Mouse (Mus musculus): ENCODE data around the gene Arrdc2.

The Arrdc2 gene

DNA sequence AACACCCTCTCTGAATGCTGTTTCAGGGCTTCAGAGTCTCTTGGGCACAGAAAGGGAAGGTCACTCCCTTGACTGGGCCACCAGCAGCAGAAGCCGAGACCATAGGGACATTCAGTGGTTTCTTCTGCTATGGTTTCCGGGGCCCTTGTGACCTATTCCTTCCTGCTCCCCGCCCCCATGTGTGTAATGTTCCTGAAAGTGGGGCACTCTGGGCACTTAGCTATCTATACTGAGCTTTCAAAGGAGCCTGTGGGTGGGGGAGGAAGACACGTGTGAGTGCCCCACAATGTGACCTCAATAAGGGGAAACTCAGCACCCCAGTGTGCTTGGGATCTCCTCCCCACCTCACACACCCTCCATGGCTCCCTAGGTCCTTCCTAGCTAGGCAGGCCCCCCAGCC lies 33.0 kb downstream of the Arrdc2 start:
- DNase-seq = peak; percentile 80

DNA sequence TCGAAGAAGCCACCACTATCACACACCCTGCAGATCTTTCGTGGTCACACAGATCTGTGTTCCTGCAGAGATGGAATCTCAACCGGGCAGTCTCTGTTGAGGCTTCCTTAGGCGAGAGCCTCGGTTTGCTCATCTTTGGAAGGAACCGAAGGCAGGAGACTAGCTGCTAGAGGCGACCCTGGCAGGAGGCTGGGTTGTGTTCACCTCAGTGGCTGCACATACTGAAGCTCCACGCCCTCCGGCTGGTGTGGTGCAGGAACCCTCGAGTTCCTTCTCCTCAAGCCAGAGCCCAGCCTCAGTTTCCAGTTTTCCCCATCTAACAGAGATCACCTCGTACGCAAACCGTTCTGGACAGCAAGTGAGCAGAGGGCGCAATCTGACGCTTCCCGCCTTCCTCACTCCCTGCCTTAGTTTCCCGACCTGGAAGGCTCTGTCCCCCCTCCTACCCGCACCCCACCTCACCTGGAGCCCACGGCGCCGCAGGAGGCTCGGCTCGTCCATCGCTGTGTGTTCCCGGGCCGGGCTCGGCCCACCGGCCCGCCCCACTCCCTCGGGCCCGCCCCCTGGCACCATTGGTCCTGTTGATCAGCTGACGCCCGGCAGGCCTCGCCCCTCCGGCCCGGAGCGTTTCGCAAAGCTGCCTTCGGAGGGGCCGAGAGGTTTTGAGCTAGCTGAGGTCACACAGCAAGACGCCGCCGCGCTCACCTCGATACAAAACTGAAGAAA lies 34.9 kb downstream of the Arrdc2 start, which contains the start of gene Mast3:
Gene Mast3 (minus strand): TSS at position 574 of the 726 bp plus-strand sequence.
- DNase-seq = peak; percentile 88

DNA sequence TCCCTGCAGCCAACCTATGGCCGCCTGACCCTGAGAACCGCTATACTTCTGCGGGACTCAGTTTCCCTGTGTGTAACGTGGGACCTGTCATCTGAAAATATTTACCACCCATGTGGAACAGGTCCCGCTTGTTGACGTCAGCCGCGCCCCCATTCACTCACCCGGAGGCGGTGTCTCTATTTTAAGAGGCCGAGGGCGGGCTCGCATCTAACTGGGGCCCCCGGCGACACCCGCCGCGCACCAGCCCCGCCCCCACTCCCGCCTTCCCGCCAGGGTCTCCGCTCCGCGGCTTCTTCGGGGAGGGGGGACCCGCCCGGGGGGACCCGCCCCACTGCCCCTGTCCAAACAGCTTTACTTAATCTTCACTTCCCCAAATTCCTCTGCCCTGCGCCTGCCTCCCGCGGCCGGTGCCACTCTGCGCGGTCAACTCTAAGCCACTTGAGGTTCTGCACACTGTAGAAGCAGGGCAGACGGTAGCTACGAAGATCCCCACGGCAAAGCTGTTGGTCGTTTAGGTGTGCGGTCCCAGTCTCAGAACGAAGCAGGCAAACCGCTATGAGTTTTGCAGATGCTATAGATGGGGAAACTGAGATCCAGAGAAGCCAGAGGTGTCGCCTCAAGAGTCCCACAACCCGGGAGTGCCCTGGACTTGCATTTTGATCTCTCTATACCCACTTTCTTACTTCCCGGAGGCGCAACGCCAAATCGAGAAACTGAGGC lies 35.6 kb downstream of the Arrdc2 start:
- peak; percentile 93 for DNase-seq

DNA sequence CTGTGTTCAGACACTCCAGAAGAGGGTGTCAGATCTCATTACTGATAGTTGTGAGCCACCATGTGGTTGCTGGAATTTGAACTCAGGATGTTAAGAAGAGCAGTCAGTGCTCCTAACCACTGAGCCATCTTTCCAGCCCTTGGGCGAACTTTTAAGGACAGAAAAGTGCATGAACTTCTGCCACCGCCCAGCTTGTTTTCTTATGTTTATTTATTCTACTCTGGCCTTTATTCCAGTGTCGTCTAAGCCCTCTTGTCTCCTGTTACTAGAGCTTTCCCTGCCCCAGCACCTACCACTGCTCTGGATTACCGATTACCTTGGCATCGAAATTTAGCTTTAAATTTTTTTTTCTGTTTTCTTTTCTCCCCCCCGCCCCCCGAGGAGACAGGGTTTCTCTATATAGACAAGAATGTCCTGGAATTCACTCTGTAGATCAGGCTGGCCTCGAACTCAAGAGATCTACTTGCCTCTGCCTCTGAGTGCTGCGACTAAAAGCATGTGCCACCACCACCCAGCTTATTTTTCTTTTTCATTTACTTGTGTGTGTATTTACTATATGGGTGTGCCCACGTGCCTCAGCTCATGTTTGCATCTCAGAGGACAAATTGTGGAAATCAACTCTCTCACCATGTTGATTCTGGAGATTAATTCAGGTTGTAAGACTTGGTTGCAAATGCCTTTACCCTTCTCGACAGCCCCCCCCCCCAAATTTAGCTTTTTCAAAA lies 36.6 kb downstream of the Arrdc2 start:
- DNase-seq = no peak

- no peak for DNase-seq
These were observed 37.7 kb downstream of the Arrdc2 start for GRCm38 (mm10) chr8:70801830-70802229.

DNA sequence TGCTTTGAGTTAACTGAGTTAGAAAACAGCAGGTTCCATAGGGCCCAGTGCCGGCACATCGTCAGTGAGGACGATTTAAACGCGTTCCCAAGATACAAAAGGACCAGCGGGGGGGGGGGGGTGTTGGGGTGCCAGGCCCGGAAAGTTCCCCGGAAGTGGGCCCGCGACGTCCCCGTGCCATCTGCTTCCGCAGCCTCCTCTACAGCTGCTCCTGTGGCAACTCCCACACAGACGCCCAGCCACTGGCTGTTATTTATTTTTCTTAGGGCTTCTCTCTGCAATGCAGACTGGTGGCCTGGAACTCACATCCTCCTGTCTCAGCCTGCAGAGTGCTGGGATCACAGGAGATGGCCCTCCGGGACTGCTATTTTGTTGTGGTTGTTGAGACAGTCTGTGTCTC lies 38.4 kb downstream of the Arrdc2 start:
- peak; percentile 77 for DNase-seq

- DNase-seq = peak; percentile 55
These were observed 38.9 kb downstream of the Arrdc2 start for GRCm38 (mm10) chr8:70800648-70801047.

DNA sequence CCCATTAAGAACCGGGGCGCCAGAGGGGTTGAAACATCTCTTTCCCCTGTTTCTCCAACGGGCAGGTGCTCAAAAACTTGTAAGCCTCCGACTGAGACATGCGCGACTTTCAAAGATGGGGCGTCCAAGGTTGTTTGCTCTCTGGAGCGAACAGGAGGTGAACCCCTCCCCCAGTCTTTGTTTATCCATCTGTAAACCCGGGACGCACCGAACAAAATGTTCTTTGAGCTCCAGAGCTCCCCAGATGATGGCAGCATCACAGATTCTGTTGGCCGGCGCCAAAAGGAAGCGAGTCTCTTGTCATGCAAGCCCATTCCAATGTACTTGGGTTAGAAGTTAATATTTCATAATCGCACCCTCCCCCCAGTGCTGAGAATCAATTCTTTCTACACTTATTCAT lies 41.2 kb downstream of the Arrdc2 start:
- DNase-seq = no peak

- peak; percentile 89 for DNase-seq
These were observed 42.1 kb downstream of the Arrdc2 start for GRCm38 (mm10) chr8:70797081-70798070.

DNA sequence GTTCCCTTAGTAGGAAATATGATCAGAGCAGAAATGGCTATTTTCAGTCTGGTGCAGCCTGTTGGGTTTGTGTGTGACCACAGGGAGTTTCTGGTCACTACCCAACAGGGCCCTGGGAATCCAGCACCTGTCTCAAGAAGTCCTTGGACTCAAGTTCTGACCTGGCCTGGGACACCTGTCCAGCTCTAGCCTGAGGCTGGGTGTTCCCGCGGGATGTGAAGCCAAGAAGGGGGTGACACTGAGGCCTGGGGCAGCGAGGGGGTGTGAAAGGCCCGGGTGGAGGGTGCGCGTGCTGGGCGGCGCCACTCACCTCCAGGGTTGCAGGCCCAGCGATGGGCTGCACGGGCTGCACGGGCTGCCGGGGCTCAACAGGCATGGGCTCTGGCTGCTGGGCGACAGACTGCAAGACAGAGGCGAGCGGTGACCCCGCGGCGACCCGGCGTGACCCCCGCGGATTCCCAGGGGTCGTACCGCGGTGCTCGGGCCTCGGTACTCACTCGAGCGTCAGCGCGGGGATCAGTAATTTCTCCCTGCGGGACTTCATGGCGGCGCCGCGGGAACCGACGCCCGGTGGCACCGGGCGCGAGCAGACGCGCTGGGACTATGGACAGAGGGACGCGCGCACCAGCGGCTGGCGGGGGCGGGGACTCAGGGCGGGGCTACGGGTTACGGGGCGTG lies 43.0 kb downstream of the Arrdc2 start:
- DNase-seq = no peak

DNA sequence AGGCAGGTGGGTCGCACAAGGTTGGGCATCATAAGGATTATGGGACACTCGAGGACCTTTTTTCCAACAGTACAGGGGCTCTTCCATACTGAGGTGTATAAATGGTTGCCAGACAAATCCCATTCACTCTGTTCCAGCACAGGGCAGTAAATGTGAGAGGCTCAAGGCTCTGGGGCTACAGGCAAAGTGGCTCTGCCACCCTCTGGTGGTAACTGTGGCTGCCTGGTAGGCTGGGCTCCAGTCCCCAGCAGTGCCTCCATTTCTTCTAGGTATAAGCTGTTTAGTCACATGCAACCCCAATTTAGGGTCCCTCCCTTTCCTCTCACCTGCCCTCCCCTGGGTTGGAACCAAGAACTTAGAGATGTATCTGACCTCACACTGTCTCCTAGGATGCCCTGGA lies 44.1 kb downstream of the Arrdc2 start:
- no peak for DNase-seq

GRCm38 (mm10) chr8:70794215-70794614 lies 45.3 kb downstream of the Arrdc2 start:
- no peak for DNase-seq

GRCm38 (mm10) chr8:70792700-70793099 lies 46.8 kb downstream of the Arrdc2 start:
- DNase-seq = peak; percentile 82

DNA sequence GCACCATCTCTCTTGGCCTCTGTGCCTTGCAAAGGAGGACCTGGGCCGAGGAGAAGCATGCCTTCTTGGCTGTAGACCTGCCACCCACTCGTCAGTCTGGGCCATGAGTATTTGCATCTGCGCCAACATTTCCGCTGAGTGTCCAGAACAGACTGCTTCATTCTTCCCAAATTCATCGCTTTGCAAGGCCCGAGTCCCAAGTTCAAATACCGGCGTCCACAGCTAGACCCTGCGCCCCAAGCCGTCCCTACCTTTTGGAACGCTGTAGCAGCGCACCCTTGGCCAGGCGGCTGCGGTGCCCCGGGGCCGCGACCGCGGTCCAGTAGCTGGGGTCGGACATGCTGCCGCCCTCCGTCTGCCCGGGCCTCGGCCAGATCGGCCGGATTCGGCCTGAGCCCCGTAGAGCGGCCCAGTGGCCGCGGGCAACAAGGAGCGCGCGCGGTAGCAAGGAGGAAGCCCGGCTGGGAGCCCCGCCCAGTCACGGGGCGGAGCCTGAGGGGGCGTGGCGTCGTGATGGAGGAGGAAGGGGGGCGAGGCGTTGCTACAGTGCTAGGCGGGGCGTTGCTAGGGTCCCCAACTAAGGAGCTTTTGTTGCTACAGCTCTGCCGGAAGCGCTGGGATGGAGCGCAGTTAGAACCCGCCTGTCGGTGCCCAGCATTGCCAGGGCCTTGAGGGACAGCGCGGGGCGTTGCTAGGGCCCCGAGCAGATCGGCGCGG lies 47.4 kb downstream of the Arrdc2 start:
- DNase-seq = peak; percentile 100

DNA sequence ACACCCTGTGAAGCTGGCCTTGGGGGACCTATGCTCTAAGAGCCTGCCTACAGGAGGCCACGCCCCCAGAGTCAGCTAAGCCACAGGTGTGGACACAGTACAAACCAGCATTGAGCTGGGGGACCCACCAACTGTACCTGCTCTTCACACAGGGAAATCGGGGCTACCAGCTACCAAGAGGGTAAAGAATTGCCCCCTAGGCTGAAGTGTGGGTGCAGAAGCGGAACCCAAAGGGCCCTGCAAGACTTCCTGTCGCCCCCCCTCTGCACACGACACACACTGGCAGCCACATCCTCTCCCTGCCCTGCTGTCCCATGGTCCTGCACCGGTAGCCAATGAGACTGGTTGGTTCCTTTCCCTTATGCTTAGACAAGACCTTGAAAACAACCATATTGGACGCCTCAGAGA lies 48.2 kb downstream of the Arrdc2 start:
- DNase-seq = peak; percentile 82

DNA sequence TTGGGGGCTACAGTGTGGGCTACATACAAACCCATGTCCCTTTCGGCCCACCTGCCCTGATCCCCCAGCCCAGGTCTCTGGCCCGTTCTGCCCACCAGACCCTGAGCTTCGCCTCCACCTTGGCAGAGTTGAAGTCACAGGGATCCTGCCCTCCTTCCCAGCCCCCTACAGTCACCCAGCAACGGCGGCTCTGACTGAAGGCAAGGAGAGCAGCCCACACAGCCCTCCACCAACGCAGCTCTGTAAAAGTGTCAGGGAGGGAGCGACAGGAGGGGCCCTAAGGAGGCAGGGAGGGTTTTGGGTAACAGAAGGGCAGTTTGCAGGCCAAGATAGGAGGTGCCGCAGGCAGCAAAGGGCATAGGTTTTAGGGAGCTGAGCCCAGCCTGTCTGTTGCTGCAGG lies 48.7 kb downstream of the Arrdc2 start:
- DNase-seq = peak; percentile 55

- no peak for DNase-seq
These were observed 50.5 kb downstream of the Arrdc2 start for GRCm38 (mm10) chr8:70789046-70789445.

DNA sequence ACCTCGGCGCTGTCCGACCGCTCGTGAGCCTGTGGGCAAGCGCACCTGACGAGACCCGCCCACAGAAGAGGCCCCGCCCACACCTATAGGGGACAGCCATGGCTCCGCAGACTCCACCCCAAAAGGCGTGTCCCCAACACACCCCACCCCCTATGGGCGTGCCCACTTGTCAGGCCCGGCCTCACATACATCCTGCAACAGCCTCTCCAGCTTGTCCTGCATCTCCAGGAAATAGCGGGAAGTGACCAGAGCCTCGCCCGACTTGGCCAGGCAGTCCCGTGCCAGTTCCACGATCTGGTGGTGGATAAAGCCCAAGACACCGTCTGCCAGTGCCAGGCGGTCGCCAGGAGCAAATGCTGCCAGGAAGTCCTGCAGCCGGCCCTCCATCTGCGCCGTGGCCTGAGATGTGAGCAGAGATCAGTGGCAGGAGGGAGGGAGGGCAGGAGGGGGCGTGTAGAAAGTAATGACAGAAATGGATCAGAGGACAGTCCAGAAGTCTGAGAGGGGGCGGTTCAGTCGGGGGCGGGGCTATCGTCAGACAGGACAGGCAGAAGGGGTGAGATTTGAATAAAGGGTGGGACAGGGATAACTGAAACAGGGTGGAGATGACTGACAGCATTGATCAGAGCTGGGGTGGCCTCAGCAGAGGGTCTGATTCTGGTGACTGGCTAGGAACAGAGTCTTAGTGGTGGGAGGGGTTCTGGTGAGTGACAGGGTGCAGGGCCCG lies 51.4 kb downstream of the Arrdc2 start:
- DNase-seq = peak; percentile 43

GRCm38 (mm10) chr8:70787051-70787445 lies 52.5 kb downstream of the Arrdc2 start:
- no peak for DNase-seq

- DNase-seq = no peak
These were observed 53.0 kb downstream of the Arrdc2 start for GRCm38 (mm10) chr8:70786291-70787050.
